Mouse (Mus musculus) c-Kit-positive CD71-negative TER-119-negative erythroid progenitor cells, embryonic 14.5 days (primary cell): ENCODE measurements around the gene Wwox.

Experiments used
- DNase-seq: peaks from one replicate; pipeline ENCODE4 v3.0.0-alpha.2; 2013; ENCODE audit warnings: low read depth

The Wwox gene

GRCm38 (mm10) chr8:115234068-115234467 is 794.6 kb downstream of the Wwox start:
- DNase-seq = no peak

GRCm38 (mm10) chr8:115237596-115237995 is 798.1 kb downstream of the Wwox start:
- no peak for DNase-seq

- DNase-seq = no peak
Observed at GRCm38 (mm10) chr8:115243465-115244027, 804.1 kb downstream of the Wwox start.

- no peak for DNase-seq
Observed at GRCm38 (mm10) chr8:115249688-115250366, 810.4 kb downstream of the Wwox start.

- no peak for DNase-seq
Observed at GRCm38 (mm10) chr8:115255550-115255949, 816.1 kb downstream of the Wwox start.

GRCm38 (mm10) chr8:115257417-115257816 is 818.0 kb downstream of the Wwox start:
- no peak for DNase-seq

GRCm38 (mm10) chr8:115259806-115260205 is 820.4 kb downstream of the Wwox start:
- DNase-seq = no peak

- DNase-seq = no peak
Observed at GRCm38 (mm10) chr8:115267196-115267595, 827.7 kb downstream of the Wwox start.

- DNase-seq = peak; percentile 14
Observed at GRCm38 (mm10) chr8:115269601-115270000, 830.1 kb downstream of the Wwox start.

GRCm38 (mm10) chr8:115273976-115274375 is 834.5 kb downstream of the Wwox start:
- DNase-seq = no peak

- peak; percentile 22 for DNase-seq
Observed at GRCm38 (mm10) chr8:115276281-115276680, 836.8 kb downstream of the Wwox start.

- no peak for DNase-seq
Observed at GRCm38 (mm10) chr8:115278291-115278690, 838.8 kb downstream of the Wwox start.

GRCm38 (mm10) chr8:115290224-115290623 is 850.8 kb downstream of the Wwox start:
- DNase-seq = no peak

- no peak for DNase-seq
Observed at GRCm38 (mm10) chr8:115296760-115297159, 857.3 kb downstream of the Wwox start.

GRCm38 (mm10) chr8:115302484-115302883 is 863.0 kb downstream of the Wwox start:
- DNase-seq = no peak

- DNase-seq = no peak
Observed at GRCm38 (mm10) chr8:115307412-115307811, 868.0 kb downstream of the Wwox start.

- DNase-seq = no peak
Observed at GRCm38 (mm10) chr8:115311003-115311402, 871.5 kb downstream of the Wwox start.

GRCm38 (mm10) chr8:115312371-115312770 is 872.9 kb downstream of the Wwox start:
- no peak for DNase-seq

GRCm38 (mm10) chr8:115322501-115322900 is 883.0 kb downstream of the Wwox start:
- no peak for DNase-seq

- no peak for DNase-seq
Observed at GRCm38 (mm10) chr8:115330671-115331070, 891.2 kb downstream of the Wwox start.

- DNase-seq = no peak
Observed at GRCm38 (mm10) chr8:115333972-115334371, 894.5 kb downstream of the Wwox start.

GRCm38 (mm10) chr8:115336361-115336760 is 896.9 kb downstream of the Wwox start:
- DNase-seq = no peak

GRCm38 (mm10) chr8:115348704-115349103 is 909.2 kb downstream of the Wwox start:
- DNase-seq = no peak

GRCm38 (mm10) chr8:115350707-115351106 is 911.3 kb downstream of the Wwox start:
- no peak for DNase-seq
